Mouse (Mus musculus) embryonic fibroblast, embryonic 13.5 days (primary cell): ENCODE measurements around the gene Sorcs2. TPM values are rescaled to one million over a fixed set of nuclear protein-coding genes. Genes with fewer than 3 reads are reported as not detected.
A peak's percentile ranks its signal among the peaks of the same experiment; 100 is the strongest.

Source experiments
- H3K27ac ChIP-seq: 2 replicates; pipeline ENCODE4 v1.5.1; 2012; ENCODE audit warnings: low read length, control low read depth, inconsistent platforms; ENCODE audit not compliant: insufficient read depth
- H3K4me1 ChIP-seq: 2 replicates; pipeline ENCODE4 v1.6.1; 2011; ENCODE audit warnings: low read length; ENCODE audit not compliant: control insufficient read depth, insufficient read depth
- H3K4me3 ChIP-seq: 2 replicates; pipeline ENCODE4 v1.5.1; 2011; ENCODE audit warnings: mild to moderate bottlenecking, control low read depth, low read length; ENCODE audit not compliant: insufficient read depth
- CTCF ChIP-seq: IDR thresholded peaks from 2 replicates; pipeline ENCODE4 v1.5.1; 2011; ENCODE audit warnings: mild to moderate bottlenecking, control low read depth, low read length, moderate library complexity, borderline replicate concordance; ENCODE audit not compliant: insufficient read depth
- POLR2A ChIP-seq: IDR thresholded peaks from 2 replicates; pipeline ENCODE4 v1.6.1; 2011; ENCODE audit warnings: low read depth, mild to moderate bottlenecking, control low read depth, low read length, moderate library complexity
- polyA plus RNA-seq: library from polyadenylated mRNA; stranded (reverse); fragments of >200 nt; gene quantifications from 2 replicates; pipeline ENCODE4 v1.2.4, GENCODE M21; 2011; ENCODE audit warnings: low read depth; ENCODE audit not compliant: missing spikeins, insufficient read length

Gene Sorcs2
- polyA plus RNA-seq, 1 experiment, result 67.1 TPM

- H3K27ac ChIP-seq, result no peak overlapping the region
- H3K4me1 ChIP-seq, result peaks cover 20% of the 10 kb centered on the region
Observed at GRCm38 (mm10) chr5:36360343-36360742, 37.6 kb downstream of the Sorcs2 start.

GRCm38 (mm10) chr5:36359535-36360243 is 38.2 kb downstream of the Sorcs2 start:
- Histone ChIP-seq H3K4me3 (no peak overlapping the region), H3K27ac (no peak overlapping the region), H3K4me1 (peaks cover 20% of the 10 kb centered on the region)
- TF ChIP-seq POLR2A (no peak), CTCF (no peak)

More at GRCm38 (mm10) chr5:36360343-36360742, 37.6 kb downstream of the Sorcs2 start:
- H3K4me3 ChIP-seq, result no peak overlapping the region
- TF ChIP-seq CTCF (no peak), POLR2A (no peak)

GRCm38 (mm10) chr5:36358161-36358560 is 39.8 kb downstream of the Sorcs2 start:
- TF ChIP-seq CTCF, result no peak
- TF ChIP-seq POLR2A, result no peak
- H3K4me3 ChIP-seq, result no peak overlapping the region
- H3K27ac ChIP-seq, result peak overlapping the region; percentile 29; the same call in 1 of the 2 replicates
- H3K4me1 ChIP-seq, result peaks cover 26% of the 10 kb centered on the region

GRCm38 (mm10) chr5:36356659-36357058 is 41.3 kb downstream of the Sorcs2 start:
- H3K4me1 ChIP-seq, result peaks cover 26% of the 10 kb centered on the region

GRCm38 (mm10) chr5:36355683-36356082 is 42.3 kb downstream of the Sorcs2 start:
- Histone ChIP-seq H3K4me1 (peaks cover 26% of the 10 kb centered on the region), H3K4me3 (no peak overlapping the region), H3K27ac (no peak overlapping the region)

More at GRCm38 (mm10) chr5:36356659-36357058, 41.3 kb downstream of the Sorcs2 start:
- Histone ChIP-seq H3K27ac (no peak overlapping the region), H3K4me3 (no peak overlapping the region)
- TF ChIP-seq CTCF (no peak), POLR2A (no peak)

GRCm38 (mm10) chr5:36353679-36354078 is 44.3 kb downstream of the Sorcs2 start:
- Histone ChIP-seq H3K4me1 (peaks cover 20% of the 10 kb centered on the region), H3K27ac (no peak overlapping the region), H3K4me3 (no peak overlapping the region)
- TF ChIP-seq CTCF (no peak), POLR2A (no peak)

More at GRCm38 (mm10) chr5:36355683-36356082, 42.3 kb downstream of the Sorcs2 start:
- no peak for TF ChIP-seq POLR2A
- TF ChIP-seq CTCF, result no peak

- H3K27ac ChIP-seq, result no peak overlapping the region
- H3K4me1 ChIP-seq, result peaks cover 17% of the 10 kb centered on the region
- TF ChIP-seq CTCF, result no peak
- no peak overlapping the region for H3K4me3 ChIP-seq
Observed at GRCm38 (mm10) chr5:36353194-36353593, 44.7 kb downstream of the Sorcs2 start.

- Histone ChIP-seq H3K27ac (no peak overlapping the region), H3K4me3 (no peak overlapping the region)
- TF ChIP-seq POLR2A (no peak), CTCF (no peak)
Observed at GRCm38 (mm10) chr5:36346698-36347097, 51.2 kb downstream of the Sorcs2 start.

GRCm38 (mm10) chr5:36339283-36339682 is 58.7 kb downstream of the Sorcs2 start:
- Histone ChIP-seq H3K4me1 (no peaks in the 10 kb centered on the region), H3K27ac (no peak overlapping the region), H3K4me3 (no peak overlapping the region)
- TF ChIP-seq CTCF (no peak), POLR2A (no peak)

More at GRCm38 (mm10) chr5:36346698-36347097, 51.2 kb downstream of the Sorcs2 start:
- no peaks in the 10 kb centered on the region for H3K4me1 ChIP-seq

GRCm38 (mm10) chr5:36336252-36336651 is 61.7 kb downstream of the Sorcs2 start:
- TF ChIP-seq POLR2A (no peak), CTCF (no peak)
- Histone ChIP-seq H3K27ac (no peak overlapping the region), H3K4me3 (no peak overlapping the region), H3K4me1 (no peaks in the 10 kb centered on the region)

GRCm38 (mm10) chr5:36335661-36336060 is 62.3 kb downstream of the Sorcs2 start:
- Histone ChIP-seq H3K4me3 (no peak overlapping the region), H3K4me1 (no peaks in the 10 kb centered on the region), H3K27ac (no peak overlapping the region)
- TF ChIP-seq POLR2A, result no peak
- no peak for TF ChIP-seq CTCF
